Mouse (Mus musculus) heart, postnatal 14 days (tissue): ENCODE measurements at regions not wholly inside any gene's neighbourhood (a gene's known extent, or its start where the extent isn't known, plus 50 kb on each side); places are given as distances from the start of the nearest gene placed in this dataset.

Experiments
- DNase-seq, 2 experiments: peaks; one replicate each; pipeline ENCODE4 v3.0.0; 2021 to 2022
- intact Hi-C: fragments of 180-260 bp; cut with DNase I; formaldehyde crosslinking; loops from one replicate; pipeline ENCODE4 v1.15.1; 2025

DNA sequence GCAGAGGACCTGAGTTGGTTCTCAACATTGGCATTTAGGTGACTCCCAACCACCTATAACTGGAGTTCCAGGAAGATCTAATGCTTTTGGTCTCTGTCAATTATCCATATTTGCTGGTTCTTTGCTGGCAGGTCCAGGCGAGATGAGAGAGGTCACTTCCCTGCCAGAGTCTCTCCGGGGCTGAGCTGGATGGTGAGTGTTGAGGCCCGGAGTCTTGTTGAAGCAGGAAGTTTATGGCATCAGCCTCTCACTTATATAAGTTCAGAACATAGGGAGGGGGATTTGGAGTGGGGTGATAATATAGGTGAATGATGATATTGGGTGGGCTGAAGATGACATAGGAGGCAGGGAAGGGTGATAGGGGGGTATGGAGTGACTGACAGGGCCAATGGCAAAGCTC, 246.3 kb upstream of the Il12b start:
- intact Hi-C loops, result no loop called here

DNA sequence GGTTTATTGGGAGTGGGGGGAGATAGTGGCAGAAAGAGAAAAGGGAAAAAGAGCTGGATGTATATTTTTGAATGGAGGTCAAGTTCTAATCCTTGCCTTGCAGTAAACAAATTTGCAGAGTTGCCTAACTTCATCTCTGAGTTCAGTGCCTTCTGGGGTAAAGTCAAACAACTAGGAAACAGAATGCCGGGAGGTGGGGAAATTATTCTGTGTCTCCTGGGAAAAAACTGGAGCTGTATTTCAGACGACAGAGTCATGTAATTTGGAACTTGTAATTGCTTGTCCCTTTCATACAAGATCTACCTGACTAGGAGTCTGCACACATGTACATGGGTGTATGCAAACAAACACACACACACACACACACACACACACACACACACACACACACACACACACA, 244.3 kb upstream of the Il12b start:
- no peak for DNase-seq

More for the DNA sequence above, 246.3 kb upstream of the Il12b start:
- no peak for DNase-seq

DNA sequence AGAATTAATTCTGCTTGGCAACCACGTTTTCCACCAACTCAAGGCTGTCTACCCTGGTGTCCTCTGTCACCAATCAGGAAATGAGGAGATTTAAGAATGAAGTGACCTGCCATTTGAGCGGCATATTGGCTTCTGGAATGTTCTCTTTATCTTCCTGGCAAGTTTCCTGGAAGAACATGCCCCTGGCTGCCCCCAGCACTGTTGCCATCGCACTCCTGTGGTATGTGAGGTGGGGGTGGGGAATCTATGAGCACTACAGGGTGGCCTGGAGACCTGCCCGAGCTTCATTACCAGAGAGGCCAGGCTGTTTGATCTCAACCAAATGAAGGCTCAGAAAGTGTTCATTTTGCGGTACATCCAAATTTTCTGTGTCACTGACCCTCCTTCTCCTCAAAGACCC, 243.8 kb upstream of the Il12b start:
- intact Hi-C loops, result no loop called here
- DNase-seq, result peak; percentile 32 to 55

More for the DNA sequence above, 244.3 kb upstream of the Il12b start:
- intact Hi-C loops, result no loop called here

DNA sequence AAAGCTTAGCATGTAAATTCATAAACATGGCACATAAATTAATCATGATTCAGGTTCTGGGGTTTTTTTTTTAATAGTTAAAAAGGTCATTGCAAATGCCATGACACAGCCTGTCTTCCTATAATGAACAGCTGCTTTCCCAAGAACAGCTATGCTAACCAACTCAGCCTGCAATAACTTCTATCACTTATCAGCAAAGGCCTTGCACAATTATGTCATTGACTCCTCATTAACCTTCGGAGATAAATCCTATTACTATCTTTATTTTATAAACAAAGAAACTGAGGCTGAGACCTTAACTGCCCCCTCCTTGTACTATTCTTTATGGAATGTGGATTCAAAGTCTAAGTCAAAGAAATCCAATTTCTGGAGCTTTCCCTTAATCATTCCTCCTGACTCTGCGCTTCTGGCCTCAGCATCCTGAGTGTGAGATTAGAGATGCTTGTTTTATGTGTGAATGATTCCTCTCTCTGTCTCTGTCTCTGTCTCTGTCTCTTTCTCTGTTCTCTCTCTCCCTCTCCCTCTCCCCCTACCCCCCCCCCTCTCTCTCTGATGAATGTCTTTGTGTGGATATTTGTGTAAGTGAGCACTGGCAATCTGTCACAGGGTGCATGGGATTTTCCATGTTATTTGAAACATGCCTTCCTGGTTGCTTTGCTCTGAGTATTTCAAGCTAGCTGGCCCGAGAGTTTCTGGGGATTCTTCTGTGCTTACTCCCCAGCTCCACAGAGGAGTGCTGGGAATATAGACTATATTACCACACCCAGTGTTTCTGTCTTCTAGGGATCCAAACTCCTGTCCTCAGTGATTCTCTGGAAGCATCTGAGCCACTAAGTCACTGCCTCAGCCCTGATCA, 243.1 kb upstream of the Il12b start:
- intact Hi-C loops, result no loop called here
- DNase-seq, result no peak

DNA sequence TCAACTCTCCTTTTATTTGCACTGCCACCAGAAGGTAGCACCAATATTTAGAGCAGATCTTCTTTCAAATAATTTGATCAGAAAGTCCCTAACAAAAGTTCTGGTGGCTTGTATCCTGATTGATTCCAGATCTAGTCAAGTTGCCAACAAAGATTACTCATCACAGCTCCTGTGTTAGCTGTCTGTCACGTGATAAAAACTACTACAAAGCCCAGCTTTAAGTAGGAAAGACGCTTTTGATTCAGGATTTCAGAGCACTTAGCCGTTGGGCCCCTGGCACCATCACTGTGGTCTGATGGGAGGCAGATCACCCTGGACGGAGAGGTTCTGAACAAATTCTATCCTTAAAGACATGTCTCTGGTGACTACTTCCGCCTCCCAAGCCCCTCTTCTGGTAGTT, 241.6 kb upstream of the Il12b start:
- DNase-seq, result no peak
- intact Hi-C loops, result no loop called here

DNA sequence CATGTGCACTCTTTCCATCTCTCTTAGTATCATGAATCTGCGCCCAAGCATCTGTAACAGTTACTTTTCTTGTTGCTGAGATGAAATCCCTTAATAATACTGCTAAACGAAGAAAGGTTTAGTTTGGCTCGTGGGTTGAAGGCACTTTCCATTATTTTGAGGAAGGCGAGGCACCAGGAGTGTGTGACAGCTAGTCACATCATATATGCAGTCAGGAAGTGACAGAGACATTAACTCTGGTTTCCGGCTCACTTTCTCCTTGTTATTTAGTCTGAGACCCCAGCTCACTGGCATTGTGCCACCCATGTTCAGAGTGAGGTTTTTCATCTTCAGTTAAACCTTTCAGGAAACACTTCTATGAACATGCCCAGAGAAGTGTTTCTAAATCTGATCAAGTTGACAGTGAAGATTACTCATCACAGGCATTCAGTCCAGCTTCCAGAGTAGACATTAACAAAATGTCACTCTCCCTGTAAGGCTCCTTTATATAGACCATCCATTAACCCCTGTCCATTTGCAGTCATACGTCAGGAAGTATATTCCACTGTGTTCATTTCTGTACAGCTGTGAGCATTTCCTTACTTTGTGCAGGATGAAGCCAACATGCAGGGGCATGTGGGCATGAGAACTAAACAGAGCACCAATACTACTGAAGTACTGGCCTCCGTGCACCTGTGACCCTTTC, 238.0 kb upstream of the Il12b start:
- intact Hi-C loops, result no loop called here
- DNase-seq, result no peak

DNA sequence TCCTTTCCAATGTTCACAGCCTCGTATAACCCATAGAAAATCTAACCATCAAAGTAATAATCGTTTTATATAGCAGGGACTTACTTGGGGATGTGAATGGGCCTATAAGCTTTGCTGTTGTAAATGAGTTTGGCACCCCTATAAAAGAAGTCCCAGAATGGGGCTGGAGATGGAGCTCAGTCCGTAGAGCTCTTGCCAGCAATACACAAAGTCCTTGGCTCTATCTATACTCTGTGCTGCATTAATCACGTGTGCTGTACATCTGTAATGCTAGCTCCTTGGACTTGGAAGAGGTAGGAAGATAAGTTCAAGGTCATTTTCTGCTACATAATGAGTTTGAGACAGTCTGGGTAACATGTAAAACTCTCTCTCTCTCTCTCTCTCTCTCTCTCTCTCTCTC, 236.8 kb upstream of the Il12b start:
- intact Hi-C loops, result no loop called here
- DNase-seq, result no peak

DNA sequence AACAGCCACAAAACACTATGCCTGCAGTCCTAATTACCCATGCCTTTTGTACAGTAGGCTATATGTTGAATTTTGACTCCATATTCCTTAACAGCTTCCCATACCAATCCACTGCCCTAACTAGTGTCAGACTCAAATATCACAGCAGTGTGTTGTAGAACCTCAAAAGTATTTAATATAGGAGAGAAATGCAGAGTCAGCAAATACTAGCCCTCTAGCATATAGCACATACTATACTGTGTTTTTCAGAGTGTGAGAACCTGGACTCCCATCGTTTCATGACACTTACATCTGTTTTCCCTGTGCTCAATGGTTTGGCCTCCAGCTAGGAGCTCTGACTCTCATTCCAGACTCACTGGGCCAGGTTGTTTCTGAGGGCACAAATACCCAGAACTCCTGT, 236.1 kb upstream of the Il12b start:
- intact Hi-C loops, result no loop called here
- no peak for DNase-seq

DNA sequence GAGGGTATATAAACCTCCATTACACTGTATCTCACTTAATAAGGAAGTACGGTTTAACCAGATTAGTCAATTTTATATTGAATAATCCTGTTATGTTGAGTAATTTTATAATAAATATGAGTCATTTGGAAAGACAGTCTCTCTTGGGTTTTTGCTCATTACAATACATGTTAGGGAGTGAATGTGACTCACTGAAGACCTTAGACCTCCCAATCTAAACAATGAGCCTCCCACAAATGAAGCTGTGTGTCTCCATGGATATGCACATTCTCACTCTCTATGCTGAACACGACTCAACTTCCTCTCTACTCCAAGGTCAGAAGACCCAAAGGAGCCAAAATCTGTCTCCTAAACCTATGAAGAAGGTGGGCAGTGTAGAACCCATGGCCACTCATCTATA, 235.7 kb upstream of the Il12b start:
- intact Hi-C loops, result no loop called here

DNA sequence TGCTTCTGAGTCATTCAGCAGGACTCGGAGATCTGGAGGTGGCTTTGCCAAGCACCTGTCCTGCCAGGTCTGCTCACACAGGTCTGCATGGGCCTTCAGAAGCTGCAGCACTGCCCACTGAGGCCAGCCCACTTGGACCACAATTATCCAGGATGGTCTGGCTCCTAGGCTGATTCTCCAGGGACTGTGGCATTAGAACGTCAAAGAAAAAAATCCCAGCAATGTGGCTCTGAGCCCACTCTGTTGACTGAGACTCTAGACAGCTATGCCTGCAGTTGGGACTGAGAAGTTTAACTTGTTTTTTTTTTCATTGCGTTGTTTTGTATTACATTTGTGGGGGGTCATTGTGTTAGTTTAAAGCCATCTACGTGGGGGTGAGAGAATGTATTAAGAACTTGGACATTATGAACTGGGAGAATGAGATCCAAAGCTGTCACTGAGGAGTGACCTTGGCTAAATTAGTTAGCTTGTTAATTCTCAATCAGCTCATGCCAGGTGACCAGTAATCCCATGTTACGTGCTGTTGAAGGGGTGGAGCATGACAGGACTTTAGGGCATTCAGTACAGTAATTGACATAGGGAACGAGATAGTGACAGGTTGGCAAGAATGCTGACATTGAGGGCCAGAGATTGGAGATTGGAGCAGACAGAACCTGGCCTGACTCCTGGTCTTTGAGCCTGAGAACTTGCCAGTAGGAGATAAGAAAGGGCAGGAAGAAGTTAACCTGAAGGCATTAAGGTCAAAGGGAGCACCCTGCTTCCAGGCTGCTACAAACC, 232.0 kb upstream of the Il12b start:
- intact Hi-C loops, result loop anchor here (5.0 kb wide), 1 partner anchor 74 kb away; no protein-coding TSS in a partner anchor
- peak; percentile 11 to 19 for DNase-seq

More for the DNA sequence above, 235.7 kb upstream of the Il12b start:
- DNase-seq, result no peak

DNA sequence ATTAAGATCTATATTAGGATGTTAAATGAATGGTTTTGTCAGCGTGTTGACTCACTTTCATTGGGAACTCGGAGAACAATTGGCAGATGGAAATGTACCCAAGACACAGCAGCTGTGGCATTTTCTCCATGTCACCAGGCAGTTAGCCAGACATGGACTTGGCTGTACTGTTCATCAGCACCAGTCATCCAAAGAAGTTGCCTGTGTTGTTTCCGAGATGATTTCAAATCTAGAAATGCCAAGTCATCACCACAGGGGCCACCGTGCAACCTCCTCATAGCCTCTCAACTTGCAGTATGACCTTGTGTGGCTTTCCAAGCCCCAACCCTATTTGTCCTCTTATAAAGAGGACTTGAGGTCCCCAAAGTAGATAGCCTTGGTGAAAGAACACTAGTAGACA, 227.4 kb upstream of the Il12b start:
- intact Hi-C loops, result no loop called here
- peak; percentile 20 to 22 for DNase-seq

DNA sequence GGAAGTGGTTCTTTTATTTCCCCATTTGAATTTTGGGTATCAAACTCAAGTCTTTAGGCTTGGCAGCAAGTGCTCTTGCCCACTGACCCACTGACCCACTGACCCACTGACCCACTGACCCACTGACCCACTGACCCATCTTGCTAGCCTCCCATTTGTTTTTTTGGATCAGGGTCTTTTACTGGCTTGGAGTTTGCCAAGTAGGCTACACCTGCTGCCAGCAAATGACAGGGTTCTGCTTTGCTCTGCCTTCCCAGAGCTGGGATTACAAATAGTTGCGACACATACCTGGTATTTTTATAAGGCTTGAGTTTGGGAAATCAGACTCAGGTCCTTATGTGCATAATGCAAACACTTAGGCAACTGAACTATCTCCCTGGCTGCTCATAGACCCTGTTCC, 226.7 kb upstream of the Il12b start:
- peak in 1 of 2 experiments; percentile 15 for DNase-seq
- intact Hi-C loops, result no loop called here

DNA sequence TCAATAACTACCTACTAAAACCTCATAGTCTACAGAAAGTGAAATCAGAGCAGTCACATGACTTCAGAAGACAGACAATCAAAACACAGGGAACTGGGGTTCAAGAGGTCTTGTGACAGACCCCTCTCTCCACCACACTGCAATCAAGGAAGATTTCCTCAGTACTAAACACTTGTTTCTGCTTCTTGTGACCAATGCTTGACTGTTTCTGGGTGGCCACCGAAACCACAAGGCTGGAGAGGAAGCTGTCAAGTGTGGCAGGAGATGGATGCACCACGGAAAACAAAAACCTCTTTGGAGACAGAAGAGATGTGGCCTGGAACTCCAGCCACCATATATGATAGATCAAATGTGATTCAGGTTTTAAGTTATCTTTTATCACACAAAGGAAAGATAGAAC, 225.3 kb upstream of the Il12b start:
- intact Hi-C loops, result no loop called here
- DNase-seq, result no peak

DNA sequence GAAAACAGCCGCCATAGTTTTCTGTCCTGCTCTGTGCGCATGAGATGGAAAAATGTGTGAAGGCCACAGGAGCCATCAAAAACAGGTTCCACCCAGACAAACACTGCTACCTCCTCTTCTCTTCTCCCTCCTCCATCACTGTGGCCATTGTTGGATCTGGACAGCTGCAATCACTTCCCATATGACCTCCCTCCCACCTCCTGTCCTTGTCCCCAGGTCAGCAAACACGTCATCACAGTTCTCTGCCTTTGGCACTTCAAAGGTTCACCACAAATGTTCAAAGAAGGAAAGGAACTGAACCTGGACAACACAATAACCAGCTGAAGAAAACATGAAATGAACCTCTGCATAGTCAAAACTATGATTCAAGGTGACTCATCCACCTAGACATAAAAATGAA, 220.2 kb upstream of the Il12b start:
- intact Hi-C loops, result no loop called here
- no peak for DNase-seq

DNA sequence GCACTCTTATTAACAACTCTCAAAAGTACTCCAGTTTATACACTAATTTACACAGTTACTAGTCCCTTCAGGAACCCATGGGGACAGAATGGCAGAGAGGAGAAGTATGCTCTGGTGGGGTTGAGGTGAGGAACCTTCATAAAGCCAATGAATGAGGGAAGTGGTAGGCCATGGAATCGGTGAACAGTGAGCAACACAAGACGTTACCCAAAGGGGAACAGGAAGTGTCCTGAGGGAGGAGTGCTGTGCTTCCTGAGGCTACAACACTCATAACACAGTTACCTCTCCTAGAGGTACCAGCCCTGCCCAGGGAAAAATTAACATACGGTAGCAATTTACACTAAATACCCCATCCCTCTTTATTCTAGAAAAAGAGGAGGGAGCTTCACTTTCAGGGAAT, 216.0 kb upstream of the Il12b start:
- intact Hi-C loops, result no loop called here
- no peak for DNase-seq

DNA sequence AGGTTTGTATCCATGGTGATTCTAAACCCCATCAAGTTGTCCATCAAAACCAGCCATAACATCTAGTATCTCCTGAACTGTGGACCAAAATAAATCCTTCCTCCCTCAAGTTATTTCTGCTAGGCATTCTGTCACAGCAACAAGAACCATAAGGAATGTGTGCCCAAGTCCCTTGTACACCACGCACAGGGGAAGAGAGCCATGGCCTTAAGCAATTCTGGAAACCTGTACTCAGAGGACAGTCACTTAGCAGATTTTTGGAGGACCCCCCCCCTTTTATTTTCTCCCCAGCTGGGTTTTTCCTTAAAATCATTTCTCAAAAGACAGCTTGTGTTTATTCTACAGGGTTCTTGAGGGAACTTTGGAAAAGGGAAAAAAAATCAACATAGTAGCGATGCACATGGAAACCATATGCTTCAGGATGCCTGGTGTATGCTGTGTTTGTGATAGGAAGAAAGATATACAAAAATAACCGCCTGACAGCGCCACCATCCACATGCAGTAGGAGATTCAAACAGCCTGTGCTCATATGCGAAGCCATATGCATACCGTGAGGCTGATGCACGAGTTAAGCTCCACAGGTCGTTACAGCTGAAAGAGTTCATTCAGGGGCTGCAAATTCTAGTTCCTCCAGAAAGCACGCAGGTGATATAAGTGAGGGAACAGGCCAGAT, 214.5 kb upstream of the Il12b start:
- no peak for DNase-seq
- intact Hi-C loops, result no loop called here

DNA sequence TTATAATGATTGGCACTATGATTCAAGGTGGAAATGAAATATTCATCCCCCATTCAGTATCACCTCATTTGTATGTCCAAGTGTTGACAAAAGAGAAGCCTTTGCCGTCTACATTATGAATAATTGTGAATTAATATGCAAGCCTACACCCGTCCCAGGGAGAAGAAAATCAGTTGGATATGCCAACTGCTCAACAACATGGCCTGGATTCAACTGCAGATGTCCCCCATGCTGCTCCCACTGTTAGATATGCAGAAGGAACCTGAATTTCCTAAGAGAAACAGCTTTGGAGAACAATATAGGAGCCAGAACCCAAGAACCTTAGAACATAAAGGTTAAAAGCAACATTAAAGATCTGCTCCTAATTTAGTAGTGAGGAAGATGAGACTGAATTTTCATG, 211.7 kb upstream of the Il12b start:
- DNase-seq, result no peak
- intact Hi-C loops, result no loop called here

DNA sequence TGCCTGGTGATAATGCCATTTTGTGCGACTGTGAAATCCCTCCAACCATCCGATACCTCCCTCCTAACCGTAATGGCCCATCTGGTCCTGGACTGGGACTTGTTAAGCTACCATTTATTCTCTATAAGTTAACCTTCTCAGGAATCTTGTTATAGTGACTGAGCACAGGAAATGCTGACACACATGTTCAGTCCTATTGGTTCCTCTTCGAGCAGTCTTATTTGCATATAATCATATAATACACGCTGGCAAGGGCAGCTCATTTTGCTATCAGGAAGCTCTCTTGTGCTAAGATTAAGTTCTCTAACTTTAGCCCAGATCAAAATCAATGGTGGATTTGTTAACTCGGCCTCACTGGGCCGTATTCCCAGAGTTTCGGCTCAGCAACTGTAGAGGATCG, 206.1 kb upstream of the Il12b start:
- intact Hi-C loops, result no loop called here
- no peak for DNase-seq

DNA sequence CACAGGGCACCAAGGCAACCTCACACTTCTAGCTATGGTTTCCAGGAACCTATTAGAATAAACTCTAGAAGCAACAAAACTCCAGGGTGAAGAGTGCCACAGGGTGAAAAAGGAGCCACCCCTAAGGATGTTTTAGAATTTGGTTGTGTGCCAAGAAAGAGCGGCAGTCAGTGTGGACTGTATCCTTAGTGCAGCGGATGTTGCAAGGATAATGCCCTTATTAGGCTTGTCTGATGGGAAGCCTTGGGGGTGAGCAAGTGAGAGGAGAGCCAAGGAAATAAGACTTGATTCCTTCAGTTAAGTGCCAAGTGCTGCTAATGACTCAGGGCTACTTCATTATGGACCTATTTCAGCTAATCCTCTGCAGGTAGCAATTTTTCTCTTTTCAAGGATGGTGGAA, 197.1 kb upstream of the Il12b start:
- intact Hi-C loops, result no loop called here
- no peak for DNase-seq

DNA sequence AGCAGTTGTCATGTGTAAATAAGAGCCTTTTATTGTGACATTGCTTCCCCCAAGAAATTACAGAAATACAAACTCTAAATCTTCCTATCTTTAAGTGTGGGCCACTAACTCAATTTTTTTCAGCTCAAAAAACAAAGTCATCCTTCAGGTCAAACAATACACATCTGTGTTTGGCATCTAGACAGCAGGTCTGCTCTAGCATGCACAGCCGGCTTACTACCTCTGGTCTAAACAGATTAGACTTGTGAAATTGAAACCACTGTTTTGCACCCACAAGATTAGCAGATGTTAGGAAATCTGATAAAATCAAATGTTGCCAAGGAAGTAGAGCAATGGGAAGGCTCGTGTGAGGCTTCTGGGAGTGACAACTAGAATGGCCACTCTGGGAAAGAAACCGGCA, 195.5 kb upstream of the Il12b start:
- DNase-seq, result no peak
- intact Hi-C loops, result no loop called here

DNA sequence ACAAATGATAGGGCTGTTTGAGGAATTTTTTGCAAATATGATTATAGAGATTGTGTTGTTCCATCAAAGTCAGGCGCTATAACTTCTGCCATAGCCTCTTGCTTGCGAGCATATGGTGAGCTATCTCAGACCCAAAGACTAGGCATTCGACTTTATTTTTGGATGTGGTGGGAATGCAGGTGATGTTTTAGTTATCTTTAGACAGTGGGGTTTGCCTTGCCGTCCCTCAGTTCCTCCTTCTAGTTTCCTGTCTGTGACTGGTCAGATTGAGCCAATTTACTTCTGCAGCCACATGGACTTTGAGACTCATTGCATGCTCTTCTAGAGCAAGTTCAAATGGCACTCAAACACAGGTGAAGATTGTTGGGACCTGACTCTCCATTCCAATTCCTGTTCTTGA, 193.0 kb upstream of the Il12b start:
- intact Hi-C loops, result no loop called here

More for the DNA sequence above, 193.0 kb upstream of the Il12b start:
- no peak for DNase-seq
